Mouse (Mus musculus) kidney, postnatal 4 days (tissue): ENCODE results near the gene Pde4d.

Experiments
- DNase-seq, 2 experiments: peaks; one replicate each; pipeline ENCODE4 v3.0.0; 2021; ENCODE audit warnings: mixed read lengths in 2 of 2

The Pde4d gene

DNA sequence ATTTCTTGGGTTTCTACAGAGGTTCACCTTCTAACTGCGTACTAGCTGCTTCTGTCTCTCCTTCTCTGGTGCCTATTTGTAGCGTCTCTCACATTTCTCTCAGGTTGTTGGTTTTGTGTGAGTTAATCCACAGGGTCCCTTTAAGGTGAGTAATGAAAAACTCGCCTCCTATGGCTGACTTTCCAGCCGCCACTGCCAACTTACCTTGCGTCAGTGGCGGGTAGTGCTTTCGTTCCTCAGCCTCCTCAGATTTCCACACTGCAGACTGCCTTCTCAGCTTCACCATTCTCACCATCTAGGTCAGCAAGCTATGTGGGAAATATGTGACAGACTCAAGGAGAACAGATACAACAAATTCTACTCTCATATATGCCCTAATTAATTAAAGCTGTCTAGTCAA lies 977.8 kb downstream of the Pde4d start:
- DNase-seq: no peak

- no peak for DNase-seq
Observed at GRCm38 (mm10) chr13:109429544-109429943, 979.8 kb downstream of the Pde4d start.

GRCm38 (mm10) chr13:109437231-109437776 lies 987.6 kb downstream of the Pde4d start:
- no peak for DNase-seq

GRCm38 (mm10) chr13:109439436-109440161 lies 989.9 kb downstream of the Pde4d start:
- peak; percentile 34 to 61 for DNase-seq

GRCm38 (mm10) chr13:109440331-109440730 lies 990.6 kb downstream of the Pde4d start:
- peak; percentile 68 to 78 for DNase-seq

- DNase-seq: peak; percentile 90 to 93
Observed at GRCm38 (mm10) chr13:109440881-109441280, 991.1 kb downstream of the Pde4d start.

- peak; percentile 16 to 44 for DNase-seq
Observed at GRCm38 (mm10) chr13:109441401-109441973, 991.7 kb downstream of the Pde4d start.

- DNase-seq: no peak
Observed at GRCm38 (mm10) chr13:109446138-109446537, 996.4 kb downstream of the Pde4d start.

- DNase-seq: no peak
Observed at GRCm38 (mm10) chr13:109448121-109448520, 998.4 kb downstream of the Pde4d start.

DNA sequence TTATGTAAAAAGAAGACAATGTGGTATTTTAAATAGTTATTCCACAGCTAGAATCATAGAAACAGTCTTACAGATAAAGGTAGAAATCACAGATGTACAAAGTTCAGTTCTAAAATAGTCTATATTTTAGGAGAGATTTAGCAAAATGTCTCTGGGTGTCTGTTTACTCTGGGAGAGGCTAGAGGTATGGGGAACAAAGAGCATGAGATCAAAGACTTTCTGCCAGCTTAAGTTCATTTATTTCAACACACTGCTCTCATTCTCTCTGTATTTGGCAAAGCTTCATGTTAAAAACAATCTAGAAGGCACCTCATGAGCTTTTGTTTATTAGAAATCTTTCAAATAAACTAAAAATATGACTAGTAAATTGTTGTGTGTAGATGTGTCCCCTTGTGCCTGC lies 1024.6 kb downstream of the Pde4d start:
- no peak for DNase-seq

DNA sequence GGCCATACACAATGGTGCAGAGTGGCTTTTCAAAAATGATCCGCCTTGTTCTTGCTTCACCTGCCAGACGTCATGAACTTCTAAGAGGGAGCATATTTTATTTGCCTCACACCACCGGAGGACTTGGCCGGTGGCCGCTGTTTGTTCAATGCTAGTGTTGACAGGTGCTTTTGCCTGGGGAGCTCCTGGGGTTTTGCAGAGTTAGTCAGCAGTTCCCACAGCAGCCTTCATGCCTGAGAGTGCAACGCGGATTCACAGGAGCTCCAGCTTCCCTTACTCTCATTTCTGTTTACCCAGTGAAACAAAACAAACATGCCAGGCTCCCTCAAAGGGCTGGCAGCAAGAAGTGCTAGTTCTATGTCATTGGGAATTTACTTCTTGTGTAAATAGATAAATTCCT lies 1031.7 kb downstream of the Pde4d start:
- DNase-seq: peak; percentile 10 to 15

- DNase-seq: no peak
Observed at GRCm38 (mm10) chr13:109486166-109486565, 1036.4 kb downstream of the Pde4d start.

DNA sequence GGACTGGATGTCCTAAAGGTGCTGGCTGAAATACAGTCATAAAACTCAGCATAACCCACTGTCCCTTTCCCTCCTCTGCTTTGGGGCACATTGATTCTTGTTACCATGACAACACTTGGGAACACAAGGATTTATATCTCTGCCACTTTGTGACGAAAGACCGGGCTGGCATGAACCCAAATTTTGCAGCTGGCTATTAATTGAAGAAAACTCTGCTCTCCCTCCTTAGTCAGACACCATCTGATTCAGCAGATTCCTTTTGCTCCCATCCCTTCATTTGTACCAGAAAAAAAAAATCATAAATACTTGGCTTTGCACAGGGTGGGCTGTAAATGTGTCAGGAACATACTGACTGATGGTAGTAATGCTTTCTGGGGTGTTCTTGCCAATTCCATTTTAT lies 1037.6 kb downstream of the Pde4d start:
- peak; percentile 56 to 60 for DNase-seq

GRCm38 (mm10) chr13:109490853-109491252 lies 1041.1 kb downstream of the Pde4d start:
- no peak for DNase-seq

DNA sequence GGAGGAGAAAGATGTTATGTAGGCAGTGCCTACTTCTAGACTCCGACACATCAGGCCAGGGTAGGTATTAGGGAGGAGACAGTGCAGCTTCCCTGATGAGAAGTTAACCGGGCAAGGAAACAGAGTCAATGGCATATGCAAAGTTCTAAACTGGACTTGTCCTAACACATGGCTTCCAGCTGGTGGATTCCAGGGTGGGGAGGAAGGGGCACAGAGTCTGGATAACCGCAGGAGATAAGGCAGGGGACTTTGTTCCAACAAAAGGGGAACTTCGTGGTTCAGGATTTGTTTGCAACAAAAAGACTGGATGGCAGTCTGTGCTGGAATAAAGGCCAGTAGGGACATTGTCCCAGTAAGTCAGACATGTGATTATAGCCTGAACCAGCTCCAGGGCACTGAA lies 1042.1 kb downstream of the Pde4d start:
- DNase-seq: no peak

GRCm38 (mm10) chr13:109500336-109500735 lies 1050.6 kb downstream of the Pde4d start:
- DNase-seq: no peak

- DNase-seq: peak; percentile 6 to 40
Observed at GRCm38 (mm10) chr13:109502796-109503195, 1053.0 kb downstream of the Pde4d start.

DNA sequence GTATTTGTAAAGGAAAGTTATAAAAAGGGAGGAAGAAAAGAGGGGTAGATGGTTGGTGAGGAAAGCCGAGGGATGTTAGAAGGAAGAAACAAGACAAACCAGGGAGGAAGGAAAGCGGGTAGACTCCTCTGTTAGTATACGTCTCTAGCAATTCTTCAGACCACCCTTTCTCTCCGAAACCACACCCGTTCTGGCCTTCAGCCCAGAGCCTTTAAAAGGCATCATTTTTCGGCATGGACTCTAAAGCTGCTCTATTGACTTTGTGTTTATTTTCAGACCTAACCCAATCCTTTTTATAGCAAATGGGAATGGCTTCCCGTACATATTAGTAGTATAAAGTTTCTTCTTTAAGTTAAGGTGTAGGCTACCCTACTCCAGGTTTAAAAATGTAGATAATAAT lies 1057.0 kb downstream of the Pde4d start:
- peak; percentile 27 to 32 for DNase-seq

- DNase-seq: no peak
Observed at GRCm38 (mm10) chr13:109508472-109508871, 1058.7 kb downstream of the Pde4d start.

- DNase-seq: no peak
Observed at GRCm38 (mm10) chr13:109518194-109518593, 1068.4 kb downstream of the Pde4d start.

DNA sequence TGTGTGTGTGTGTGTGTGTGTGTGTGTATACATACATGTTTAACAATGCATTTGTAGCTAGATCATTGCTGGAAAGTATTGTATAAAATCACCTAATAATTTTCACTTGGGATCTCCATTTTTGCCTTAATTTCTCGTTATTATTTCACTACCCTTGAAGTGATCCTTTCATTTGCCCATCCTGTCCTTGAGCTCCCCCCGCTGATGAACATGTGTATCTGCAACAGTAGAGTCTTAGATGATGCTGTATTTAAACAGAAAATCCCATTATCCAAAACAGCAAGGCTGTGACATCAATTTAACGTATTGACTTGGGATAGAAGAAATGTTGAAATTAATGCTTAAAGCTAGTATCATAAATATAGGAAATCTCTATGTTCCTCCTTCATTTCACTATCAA lies 1069.7 kb downstream of the Pde4d start:
- DNase-seq: peak; percentile 10 to 14

- DNase-seq: no peak
Observed at GRCm38 (mm10) chr13:109519966-109520646, 1070.4 kb downstream of the Pde4d start.

GRCm38 (mm10) chr13:109533838-109534523 lies 1084.2 kb downstream of the Pde4d start:
- no peak for DNase-seq
